ENCODE assay signal across 9 mouse cellular contexts in the genomic region with DNA sequence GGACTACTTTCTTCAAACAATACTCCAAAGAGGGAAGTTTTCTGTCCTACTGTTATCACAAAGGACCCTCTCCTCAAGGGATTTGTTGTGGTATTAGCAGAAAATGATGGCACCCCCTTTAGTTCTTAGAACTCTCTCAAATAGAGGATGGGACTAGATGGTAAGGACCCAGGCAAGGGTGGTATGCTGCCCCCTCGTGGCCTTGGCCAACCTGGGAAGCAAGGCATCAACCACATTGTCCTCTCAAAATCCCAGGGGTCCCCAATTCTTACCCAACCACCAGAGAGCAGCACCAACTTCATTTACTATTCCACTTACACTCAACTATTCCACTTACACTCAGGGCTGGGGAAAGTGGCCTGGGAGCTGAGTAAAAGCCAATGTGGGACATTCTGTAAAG. TPM values are rescaled to one million over a fixed set of nuclear protein-coding genes. Genes with fewer than 3 reads are reported as not detected.
A peak's percentile ranks its signal among the peaks of the same experiment; 100 is the strongest.
DNase-seq lines count a peak whose midpoint lies in the region; ATAC-seq and TF ChIP-seq lines count a peak whose summit lies in the region.
"Had no signal": no experiment of that assay in that cellular context is flagged by ENCODE, and none has a peak within 500 bp of the region (broad histone marks: within the 10 kb centered on the region; RNA-seq: fewer than 3 reads in every experiment).

No protein-coding gene starts in this region.

- DNase-seq in CD4-positive, CD25-positive, alpha-beta regulatory T cell, adult 2 months (ENCODE audit: low read depth, low spot score): peak; percentile 69
- peak; percentile 75 for DNase-seq in adrenal gland, postnatal 25 days
- DNase-seq in embryonic facial prominence, embryonic 11.5 days (ENCODE audit: low spot score): peak; percentile 74
- peak; percentile 41 for DNase-seq in heart, postnatal 0 days (ENCODE audit: low spot score)
- peak; percentile 58 to 89 for DNase-seq in kidney, postnatal 36 days
- DNase-seq in lung, embryonic 14.5 days: peak; percentile 84
- peak; percentile 54 for DNase-seq in right cerebral cortex, postnatal 25 days

- peaks cover 7% of the 10 kb centered on the region for H3K36me3 ChIP-seq in embryonic facial prominence, embryonic 11.5 days (replicated peaks; ENCODE audit: control insufficient read depth, insufficient read depth, low read depth, low read length)
- peaks cover 35% of the 10 kb centered on the region for H3K36me3 ChIP-seq in heart, postnatal 0 days (replicated peaks; ENCODE audit: control insufficient read depth, insufficient read depth, low read length)
- H3K36me3 ChIP-seq in lung, embryonic 14.5 days (ENCODE audit: insufficient read depth): peaks cover 33% of the 10 kb centered on the region

- H3K4me1 ChIP-seq in embryonic facial prominence, embryonic 11.5 days (ENCODE audit: control insufficient read depth, insufficient read depth, low read length): no peaks in the 10 kb centered on the region
- no peaks in the 10 kb centered on the region for H3K4me1 ChIP-seq in heart, postnatal 0 days (ENCODE audit: control insufficient read depth, insufficient read depth)
- no peaks in the 10 kb centered on the region for H3K4me1 ChIP-seq in lung, embryonic 14.5 days (ENCODE audit: insufficient read depth)

- H3K9me3 ChIP-seq in embryonic facial prominence, embryonic 11.5 days (replicated peaks; ENCODE audit: control insufficient read depth, low read length): no peaks in the 10 kb centered on the region
- H3K9me3 ChIP-seq in heart, postnatal 0 days (replicated peaks; ENCODE audit: control insufficient read depth, low read length): no peaks in the 10 kb centered on the region
- no peaks in the 10 kb centered on the region for H3K9me3 ChIP-seq in lung, embryonic 14.5 days (ENCODE audit: low read depth, low read length)

- TF ChIP-seq EP300 in heart, postnatal 0 days (IDR thresholded peaks at IDR 0.05; ENCODE audit: low read depth): no peak

- no peak overlapping the region for H3K4me2 ChIP-seq in embryonic facial prominence, embryonic 11.5 days (ENCODE audit: low read depth, low read length)
- no peak overlapping the region for H3K4me2 ChIP-seq in heart, postnatal 0 days (ENCODE audit: low read depth, low read length)
- H3K4me2 ChIP-seq in lung, embryonic 14.5 days: no peak overlapping the region

- TF ChIP-seq CTCF in heart, postnatal 0 days (IDR thresholded peaks at IDR 0.05; ENCODE audit: low read depth): peak; percentile 78
- peak; percentile 86 for TF ChIP-seq CTCF in lung, embryonic 14.5 days (IDR thresholded peaks at IDR 0.05; ENCODE audit: low read depth)

- no peak overlapping the region for H3K9ac ChIP-seq in embryonic facial prominence, embryonic 11.5 days (replicated peaks; ENCODE audit: low read length)
- no peak overlapping the region for H3K9ac ChIP-seq in heart, postnatal 0 days (replicated peaks; ENCODE audit: low read depth, low read length)
- no peak overlapping the region for H3K9ac ChIP-seq in lung, embryonic 14.5 days

- no peak overlapping the region for H3K4me3 ChIP-seq in embryonic facial prominence, embryonic 11.5 days (ENCODE audit: low read depth, low read length)
- no peak overlapping the region for H3K4me3 ChIP-seq in heart, postnatal 0 days (ENCODE audit: low read depth, low read length)
- no peak overlapping the region for H3K4me3 ChIP-seq in lung, embryonic 14.5 days (ENCODE audit: low read depth, low read length)

- 0% methylated on average over 1 of the region's 1 CpGs for WGBS in embryonic facial prominence, embryonic 11.5 days
- WGBS in heart, postnatal 0 days: 0% methylated on average over 1 of the region's 1 CpGs
- whole genome bisulfite sequencing in lung, embryonic 14.5 days: 5% methylated on average over 1 of the region's 1 CpGs

- no peaks in the 10 kb centered on the region for H3K27me3 ChIP-seq in embryonic facial prominence, embryonic 11.5 days (ENCODE audit: control insufficient read depth, insufficient read depth, low read length)
- H3K27me3 ChIP-seq in heart, postnatal 0 days (ENCODE audit: control insufficient read depth, insufficient read depth, low read length): no peaks in the 10 kb centered on the region
- H3K27me3 ChIP-seq in lung, embryonic 14.5 days (ENCODE audit: insufficient read depth, low read length): peaks cover 8% of the 10 kb centered on the region; the same call in 1 of the 2 replicates

- H3K27ac ChIP-seq in embryonic facial prominence, embryonic 11.5 days (replicated peaks; ENCODE audit: low read depth, low read length): no peak overlapping the region
- no peak overlapping the region for H3K27ac ChIP-seq in heart, postnatal 0 days (ENCODE audit: low read depth)
- no peak overlapping the region for H3K27ac ChIP-seq in lung, embryonic 14.5 days (ENCODE audit: low read depth)
- H3K27ac ChIP-seq: macrophage had no signal

- no peak for ATAC-seq in CD4-positive, CD25-positive, alpha-beta regulatory T cell, adult 4 months
- ATAC-seq in embryonic facial prominence, embryonic 11.5 days (replicated peaks; ENCODE audit: insufficient number of reproducible peaks, low FRiP score, low TSS enrichment, low read depth): no peak
- peak; percentile 64; the same call in 1 of the 2 replicates for ATAC-seq in heart, postnatal 0 days (ENCODE audit: insufficient read depth, low read depth)
- peak; percentile 68; the same call in 1 of the 2 replicates for ATAC-seq in lung, embryonic 14.5 days (ENCODE audit: insufficient read depth)

RNA-seq across cellular contexts. Expression of gene Kcnq4, which starts 6.9 kb away (rescaled TPM):
- polyA plus RNA-seq in CD4-positive, CD25-positive, alpha-beta regulatory T cell, adult 4 months (2017; shearing (Covaris generic)): not detected
- total RNA-seq in adrenal gland, postnatal 25 days (2021): 1.5 and 2.0 TPM in 2 replicates
- 4.3 and 4.6 TPM in 2 replicates for polyA plus RNA-seq in embryonic facial prominence, embryonic 11.5 days (2014; fragmentation: Nextera tagmentation; extraction: Ambion mirVana)
- 0.85 and 2.9 TPM in 2 replicates for total RNA-seq in heart, postnatal 0 days (2014; rRNA removed; ENCODE audit: low replicate concordance)
- polyA plus RNA-seq in heart, postnatal 0 days (2015; fragmentation: Nextera tagmentation; extraction: Ambion mirVana): 0.57 and 0.78 TPM in 2 replicates
- polyA plus RNA-seq in lung, embryonic 14.5 days (2014; fragmentation: Nextera tagmentation; extraction: Ambion mirVana): 3.7 and 4.5 TPM in 2 replicates
- polyA plus RNA-seq: macrophage had no signal

Comparison
In these comparisons a context has a peak if more than half of its experiments do, and no peak if none do; other contexts are left out.
1. ATAC-seq: peak in heart, postnatal 0 days (single experiment) and lung, embryonic 14.5 days (single experiment); none in CD4-positive, CD25-positive, alpha-beta regulatory T cell, adult 4 months (single experiment) and embryonic facial prominence, embryonic 11.5 days (single experiment).
2. Peak in every context shown above with its lines, with median percentiles within 50 percentile points of each other: DNase-seq.